Mouse (Mus musculus): ENCODE results near the gene Kctd12.

Kctd12 gene

DNA sequence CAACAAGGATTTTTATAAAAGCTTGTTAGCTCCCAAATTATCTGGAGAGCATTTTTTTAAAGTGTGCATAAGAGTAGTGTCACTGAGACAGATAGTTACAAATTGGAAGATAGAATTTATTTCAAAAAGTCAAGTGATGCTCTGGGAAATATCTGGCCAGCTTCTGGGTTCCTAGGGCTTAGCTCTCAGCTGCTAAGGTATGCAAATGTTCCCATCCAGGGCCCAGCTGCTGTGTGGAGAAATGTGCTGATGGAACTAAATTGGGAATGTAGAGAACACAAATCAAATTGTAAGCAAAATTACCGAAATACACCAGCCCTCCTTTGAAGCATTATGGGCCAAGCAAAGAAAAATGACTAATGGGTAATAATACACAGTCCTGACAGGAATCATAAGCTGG is 16.6 kb downstream of the Kctd12 start:
- no peak for DNase-seq (ENCODE audit: low read depth, low spot score)

DNA sequence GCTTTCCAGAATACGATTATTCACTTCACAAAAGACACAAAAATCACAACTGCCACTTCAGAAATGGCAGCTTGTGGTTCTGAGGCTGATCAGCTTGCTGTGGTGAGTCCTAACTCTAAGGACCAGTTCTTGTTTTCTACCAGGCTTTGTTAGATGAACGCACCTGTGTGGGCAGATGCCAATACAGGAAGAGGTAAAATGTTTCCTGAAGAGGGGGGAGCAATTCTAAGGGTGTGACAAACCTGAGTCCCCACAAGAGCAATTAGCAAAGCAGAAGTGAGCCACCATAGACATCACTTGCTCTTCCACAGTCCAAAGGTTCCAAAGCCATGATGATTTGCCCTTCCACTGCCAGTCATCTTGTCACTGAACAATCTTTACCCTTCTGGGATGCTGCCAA is 20.4 kb downstream of the Kctd12 start:
- no peak for DNase-seq (ENCODE audit: low read depth, low spot score)

DNA sequence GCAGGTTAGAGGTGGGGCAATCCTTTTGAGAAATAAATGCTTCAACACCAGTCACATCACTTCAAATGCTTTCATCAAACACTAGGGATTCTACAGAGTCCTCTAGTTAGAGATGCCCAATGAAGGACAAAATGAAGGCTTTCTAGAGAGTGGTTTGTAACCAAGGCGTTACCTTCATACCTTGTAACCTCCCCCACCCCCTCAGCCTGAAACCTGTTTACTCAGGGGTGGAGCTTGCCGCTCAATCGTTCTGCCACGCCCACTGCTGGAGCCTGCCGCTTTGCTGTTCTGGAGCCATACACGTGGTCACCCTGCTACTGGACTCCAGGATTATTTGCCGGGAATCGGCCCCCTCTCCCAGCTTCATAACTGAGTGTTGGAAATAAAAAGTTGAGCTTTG is 28.9 kb downstream of the Kctd12 start:
- no peak for DNase-seq (ENCODE audit: low read depth, low spot score)

DNA sequence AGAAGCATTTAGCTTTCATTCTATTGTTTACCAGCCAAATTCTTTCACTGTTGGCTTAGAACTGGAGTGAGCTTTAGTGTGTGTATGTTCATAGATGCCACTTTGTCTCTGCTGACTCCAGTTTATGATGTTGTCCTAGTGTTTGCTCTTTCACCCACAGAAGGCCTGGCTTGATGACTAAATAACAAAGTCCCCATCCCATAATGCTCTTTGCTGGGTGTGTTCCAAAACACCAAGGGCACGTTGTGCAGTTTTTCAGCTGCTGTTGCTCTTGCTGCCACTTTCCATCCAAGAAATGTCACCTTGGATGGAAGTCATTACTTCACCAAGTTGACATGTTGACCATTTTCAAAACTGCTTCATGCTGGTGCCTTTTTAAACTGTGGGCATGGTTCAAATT is 30.5 kb downstream of the Kctd12 start:
- DNase-seq (ENCODE audit: low read depth, low spot score): no peak

DNA sequence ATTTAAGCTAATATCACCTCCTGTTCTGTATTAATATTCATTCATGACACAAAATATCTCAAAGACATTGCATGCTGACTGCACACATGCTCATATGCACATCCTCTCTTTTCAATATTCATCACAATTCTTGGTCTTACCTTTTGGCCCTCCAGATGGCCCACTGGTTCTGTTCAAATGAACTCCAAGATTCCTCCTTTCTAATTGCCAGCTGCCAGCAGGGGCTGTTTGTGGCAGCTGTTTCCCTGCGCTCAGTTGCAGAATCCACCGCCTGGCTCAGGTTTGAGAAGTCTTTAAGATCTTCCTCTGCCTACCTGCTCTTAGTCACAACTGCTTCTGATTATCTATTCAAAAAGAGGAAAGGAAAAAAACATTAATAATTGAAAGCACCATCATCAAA is 34.6 kb downstream of the Kctd12 start:
- DNase-seq (ENCODE audit: low read depth, low spot score): no peak

DNA sequence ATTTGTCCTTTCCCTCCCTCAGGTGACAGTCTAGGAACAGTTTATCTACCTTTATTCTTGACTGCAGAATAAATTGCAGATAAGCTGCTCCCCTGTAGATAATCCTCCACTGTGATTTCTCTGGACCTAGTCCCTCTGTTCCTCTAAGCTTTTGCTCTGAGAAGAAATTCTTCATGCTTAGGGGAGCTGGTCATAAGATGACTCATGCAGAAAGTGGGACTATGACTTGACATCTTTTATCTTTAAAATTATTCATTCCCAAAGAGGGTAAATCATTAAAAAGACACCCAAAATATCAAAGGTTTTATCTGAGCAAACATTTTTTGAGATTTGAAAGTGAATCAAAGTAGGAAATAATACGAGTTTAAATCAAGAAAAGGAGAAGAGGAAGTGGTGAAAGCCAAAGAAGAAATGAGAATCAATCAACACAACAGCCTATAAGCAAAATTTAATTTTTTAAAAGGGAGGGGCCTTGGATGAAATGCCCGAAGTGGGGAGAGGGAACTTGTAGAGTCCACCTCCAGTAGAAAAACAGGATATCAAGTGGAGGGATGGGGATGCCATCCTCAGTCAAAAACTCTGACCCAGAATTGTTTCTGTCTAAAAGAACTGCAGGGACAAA is 40.1 kb downstream of the Kctd12 start:
- DNase-seq (ENCODE audit: low read depth, low spot score): no peak

DNA sequence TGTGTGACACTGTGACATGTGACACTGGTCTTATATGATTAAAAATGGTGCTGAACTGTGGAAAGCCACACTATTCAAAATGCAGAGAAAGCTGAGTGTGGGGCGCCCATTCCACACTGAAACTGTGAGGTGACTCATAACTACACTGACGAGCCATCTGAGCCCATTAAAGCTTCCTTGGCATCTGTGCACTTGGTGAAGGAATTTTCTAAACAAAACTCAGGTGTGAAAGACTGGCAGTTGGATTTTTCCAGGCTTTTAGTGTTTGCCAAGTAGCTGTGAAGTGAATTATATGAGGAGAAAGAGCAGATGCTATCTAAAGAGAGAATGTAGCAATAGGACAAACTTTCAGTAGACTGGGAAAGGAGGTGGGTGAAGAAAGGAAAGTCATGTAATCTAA is 47.6 kb downstream of the Kctd12 start:
- DNase-seq (ENCODE audit: low read depth, low spot score): no peak

DNA sequence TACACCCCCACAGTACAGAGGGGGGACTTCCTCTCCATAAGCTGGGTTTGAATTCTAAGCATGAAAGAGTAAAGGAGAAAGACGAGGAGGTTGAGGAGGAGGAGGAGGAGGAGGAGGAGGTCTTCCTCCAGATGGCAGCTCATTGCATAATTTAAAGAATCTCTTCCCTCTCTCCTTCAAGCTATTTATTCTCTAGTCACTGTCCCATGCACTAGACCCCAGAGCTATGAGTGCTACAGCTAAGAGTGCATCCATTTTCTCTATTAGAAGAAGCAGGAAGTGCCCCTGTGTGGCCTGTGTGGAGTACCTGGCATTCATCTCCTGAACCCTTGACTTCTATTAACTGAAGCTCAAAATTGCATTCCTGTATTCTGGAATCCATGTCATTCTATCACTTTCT is 51.5 kb downstream of the Kctd12 start:
- no peak for DNase-seq (ENCODE audit: low read depth, low spot score)

DNA sequence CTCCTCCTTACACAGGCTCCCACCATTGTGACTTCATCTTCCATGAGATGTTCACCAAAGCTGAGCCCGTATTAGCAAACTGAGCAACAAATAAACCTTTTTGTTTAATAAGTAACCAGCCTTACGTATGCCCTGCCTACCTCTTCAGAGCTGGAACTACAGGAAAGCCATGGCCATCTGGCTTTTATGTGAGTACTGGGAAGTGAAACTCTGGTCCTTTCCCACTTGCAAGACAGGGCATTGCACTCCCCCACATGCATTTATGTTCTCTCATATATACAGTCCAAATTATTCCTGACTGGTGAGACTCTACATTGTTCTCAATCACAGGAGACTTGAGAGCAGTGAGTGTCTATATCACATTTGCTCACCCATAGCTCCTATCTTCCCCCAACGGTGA is 52.9 kb downstream of the Kctd12 start:
- DNase-seq (ENCODE audit: low read depth, low spot score): no peak

DNA sequence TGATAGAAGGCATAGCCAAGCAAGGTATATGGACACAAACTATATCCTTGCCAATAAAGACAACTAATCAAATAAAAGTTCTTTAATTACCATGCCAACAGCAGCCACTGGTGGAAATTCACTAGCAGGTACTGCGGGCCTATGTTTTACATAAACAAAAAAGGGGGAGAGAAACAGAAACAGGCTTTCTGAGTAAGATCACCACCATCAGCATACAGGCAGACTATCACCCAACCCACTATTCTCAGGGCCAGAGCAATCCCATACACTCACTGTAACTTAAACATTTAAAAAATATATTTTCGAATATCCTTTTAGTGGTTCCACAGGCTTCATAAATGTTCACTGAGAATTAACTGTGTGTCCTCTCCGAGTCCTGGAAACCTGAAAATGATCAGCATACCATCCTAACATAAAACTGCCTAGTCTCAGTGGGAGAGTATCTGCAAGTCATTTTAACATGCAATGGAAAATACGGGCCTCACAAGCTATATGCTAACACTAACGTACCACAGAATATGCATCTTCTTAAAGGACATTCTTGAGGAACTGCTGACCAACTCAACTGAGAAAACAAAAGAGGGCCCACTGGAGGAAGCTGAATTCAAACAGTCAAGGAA is 54.5 kb downstream of the Kctd12 start:
- DNase-seq (ENCODE audit: low read depth, low spot score): no peak

Data from ES-CJ7 (cell line).